Mouse (Mus musculus): ENCODE data around the gene Ap4m1. TPM values are rescaled to one million over a fixed set of nuclear protein-coding genes. Genes with fewer than 3 reads are reported as not detected.

Ap4m1 gene
- polyA plus RNA-seq, 1 experiment from 2014 or later, result 5.6 TPM

MicroRNAs encoded within 50 kb of the gene (microRNA counts, 519-probe panel; counts per million panel counts)
- microRNA mmu-miR-106b, result 3,280 counts per million, percentile 89 among the panel's probes with 10 or more counts
- 4,144 counts per million, percentile 97 among the panel's probes with 10 or more counts for microRNA mmu-miR-25
- 3,361 counts per million, percentile 89 among the panel's probes with 10 or more counts for microRNA mmu-miR-93

Small RNA genes lying within 50 kb of the gene (microRNA-seq; reads per million reads assigned to microRNA genes)
- 10,550 reads per million, percentile 93 among the genes with 10 or more reads in this experiment for gene Mir106b
- gene Mir25, result 1,173 reads per million, percentile 78 among the genes with 10 or more reads in this experiment
- 16,767 reads per million, percentile 95 among the genes with 10 or more reads in this experiment for gene Mir93

Other genes starting within 250 kb of the Ap4m1 start
- gene Gjc3, start 208.9 kb upstream of the Ap4m1 start, polyA plus RNA-seq (2015; fragmentation: Nextera tagmentation; extraction: Ambion mirVana), result not detected in 2 replicates
- gene Azgp1, start 190.5 kb upstream of the Ap4m1 start, polyA plus RNA-seq (2015; fragmentation: Nextera tagmentation; extraction: Ambion mirVana), result 39.1 and 54.9 TPM in 2 replicates
- gene Smok3a, start 150.7 kb upstream of the Ap4m1 start, polyA plus RNA-seq (2015; fragmentation: Nextera tagmentation; extraction: Ambion mirVana), result not detected in 2 replicates
- gene Smok3b, start 150.6 kb upstream of the Ap4m1 start, polyA plus RNA-seq (2015; fragmentation: Nextera tagmentation; extraction: Ambion mirVana), result not detected in 2 replicates
- gene Smok3c, start 118.8 kb upstream of the Ap4m1 start, polyA plus RNA-seq (2015; fragmentation: Nextera tagmentation; extraction: Ambion mirVana), result not detected in 2 replicates
- 3.9 and 4.4 TPM in 2 replicates for gene Zkscan1, start 86.9 kb upstream of the Ap4m1 start, polyA plus RNA-seq (2015; fragmentation: Nextera tagmentation; extraction: Ambion mirVana)
- gene Zscan21, start 55.1 kb upstream of the Ap4m1 start, polyA plus RNA-seq (2015; fragmentation: Nextera tagmentation; extraction: Ambion mirVana), result 14.6 and 15.1 TPM in 2 replicates
- 5.0 and 5.1 TPM in 2 replicates for gene Zfp113, start 16.3 kb upstream of the Ap4m1 start, polyA plus RNA-seq (2015; fragmentation: Nextera tagmentation; extraction: Ambion mirVana)
- 153 and 154 TPM in 2 replicates for gene Cops6, start 10.9 kb upstream of the Ap4m1 start, polyA plus RNA-seq (2015; fragmentation: Nextera tagmentation; extraction: Ambion mirVana)
- gene Mcm7, start 420 bp downstream of the Ap4m1 start, polyA plus RNA-seq (2015; fragmentation: Nextera tagmentation; extraction: Ambion mirVana), result 152 and 162 TPM in 2 replicates
- gene Taf6, start 15.4 kb downstream of the Ap4m1 start, polyA plus RNA-seq (2015; fragmentation: Nextera tagmentation; extraction: Ambion mirVana), result 32.6 and 32.9 TPM in 2 replicates
- gene Cnpy4, start 15.5 kb downstream of the Ap4m1 start, polyA plus RNA-seq (2015; fragmentation: Nextera tagmentation; extraction: Ambion mirVana), result 12.0 and 13.6 TPM in 2 replicates
- gene Mblac1, start 22.3 kb downstream of the Ap4m1 start, polyA plus RNA-seq (2015; fragmentation: Nextera tagmentation; extraction: Ambion mirVana), result 2.2 TPM in 2 replicates
- 0.09 and 0.18 TPM in 2 replicates for gene Nxpe5, start 53.9 kb downstream of the Ap4m1 start, polyA plus RNA-seq (2015; fragmentation: Nextera tagmentation; extraction: Ambion mirVana)
- gene Lamtor4, start 83.5 kb downstream of the Ap4m1 start, polyA plus RNA-seq (2015; fragmentation: Nextera tagmentation; extraction: Ambion mirVana), result 30.9 and 31.7 TPM in 2 replicates
- gene BC037034, start 92.0 kb downstream of the Ap4m1 start, polyA plus RNA-seq (2015; fragmentation: Nextera tagmentation; extraction: Ambion mirVana), result 2.1 and 3.1 TPM in 2 replicates
- gene Gal3st4, start 100.8 kb downstream of the Ap4m1 start, polyA plus RNA-seq (2015; fragmentation: Nextera tagmentation; extraction: Ambion mirVana), result 0.22 TPM in 1 of 2 replicates, not detected in the other
- gene Gm43720, start 108.0 kb downstream of the Ap4m1 start, polyA plus RNA-seq (2015; fragmentation: Nextera tagmentation; extraction: Ambion mirVana), result not detected in 2 replicates
- gene Gpc2, start 108.0 kb downstream of the Ap4m1 start, polyA plus RNA-seq (2015; fragmentation: Nextera tagmentation; extraction: Ambion mirVana), result 0.51 and 0.74 TPM in 2 replicates
- 1.2 and 1.5 TPM in 2 replicates for gene Stag3, start 108.2 kb downstream of the Ap4m1 start, polyA plus RNA-seq (2015; fragmentation: Nextera tagmentation; extraction: Ambion mirVana)
- 0.53 and 0.87 TPM in 2 replicates for gene Pvrig, start 170.0 kb downstream of the Ap4m1 start, polyA plus RNA-seq (2015; fragmentation: Nextera tagmentation; extraction: Ambion mirVana)

All from liver, embryonic 16.5 days (tissue).